Mouse (Mus musculus) ES-Bruce4 (cell line): ENCODE data around the gene Pnpla7. TPM values are rescaled to one million over a fixed set of nuclear protein-coding genes. Genes with fewer than 3 reads are reported as not detected.

Experiments
- H3K27ac ChIP-seq: 2 replicates; pipeline ENCODE4 v1.5.1; 2012; ENCODE audit warnings: low read length, inconsistent platforms; ENCODE audit not compliant: insufficient read depth
- H3K27me3 ChIP-seq: 2 replicates; pipeline ENCODE4 v1.6.1; 2012; ENCODE audit warnings: mild to moderate bottlenecking, low read length, inconsistent platforms; ENCODE audit not compliant: control insufficient read depth, poor library complexity, insufficient read depth, severe bottlenecking
- H3K36me3 ChIP-seq: 2 replicates; pipeline ENCODE4 v1.6.1; 2012; ENCODE audit warnings: inconsistent platforms, mild to moderate bottlenecking, low read length, moderate library complexity; ENCODE audit not compliant: control insufficient read depth, poor library complexity, insufficient read depth, severe bottlenecking
- H3K4me1 ChIP-seq: one replicate; pipeline ENCODE4 v1.8.1; 2011; ENCODE audit warnings: low read length; ENCODE audit not compliant: control insufficient read depth, insufficient read depth
- H3K4me3 ChIP-seq: 2 replicates; pipeline ENCODE4 v1.5.1; 2011; ENCODE audit warnings: low read depth, mild to moderate bottlenecking, low read length
- H3K9ac ChIP-seq: 2 replicates; pipeline ENCODE4 v1.6.1; 2012; ENCODE audit warnings: low read depth, mild to moderate bottlenecking, inconsistent platforms; ENCODE audit not compliant: poor library complexity, severe bottlenecking
- H3K9me3 ChIP-seq: replicated peaks from 2 replicates; pipeline ENCODE4 v1.6.1; 2012; ENCODE audit warnings: mild to moderate bottlenecking, low read length, inconsistent platforms; ENCODE audit not compliant: control insufficient read depth, poor library complexity, insufficient read depth, severe bottlenecking
- CTCF ChIP-seq: IDR thresholded peaks from one replicate; pipeline ENCODE4 v1.8.1; 2011; ENCODE audit warnings: low read depth, low read length
- EP300 ChIP-seq: IDR thresholded peaks from 2 replicates; pipeline ENCODE4 v1.6.1; 2011; ENCODE audit warnings: low read depth, low read length; ENCODE audit not compliant: insufficient read depth
- POLR2A ChIP-seq: IDR thresholded peaks from one replicate; pipeline ENCODE4 v1.8.1; 2011; ENCODE audit warnings: low read length; ENCODE audit not compliant: insufficient read depth
- polyA plus RNA-seq: library from polyadenylated mRNA; stranded (reverse); fragments of >200 nt; gene quantifications from 2 replicates; pipeline ENCODE4 v1.2.4, GENCODE M21; 2011; ENCODE audit warnings: low read depth; ENCODE audit not compliant: missing spikeins, insufficient read depth, insufficient read length

Gene Pnpla7
- polyA plus RNA-seq, 1 experiment, result 20.1 TPM

GRCm38 (mm10) chr2:25063523-25063922 is 87.7 kb downstream of the Pnpla7 start:
- no peak overlapping the region for H3K4me3 ChIP-seq
- no peak overlapping the region for H3K9ac ChIP-seq
- H3K27me3 ChIP-seq, result no peaks in the 10 kb centered on the region
- H3K4me1 ChIP-seq, result no peaks in the 10 kb centered on the region
- no peak overlapping the region for H3K27ac ChIP-seq
- TF ChIP-seq POLR2A, result no peak
- no peak for TF ChIP-seq CTCF
- no peak for TF ChIP-seq EP300
- no peaks in the 10 kb centered on the region for H3K36me3 ChIP-seq
- no peaks in the 10 kb centered on the region for H3K9me3 ChIP-seq

- Histone ChIP-seq H3K9ac (no peak overlapping the region), H3K27ac (no peak overlapping the region), H3K4me1 (no peaks in the 10 kb centered on the region), H3K9me3 (no peaks in the 10 kb centered on the region), H3K4me3 (no peak overlapping the region), H3K27me3 (no peaks in the 10 kb centered on the region), H3K36me3 (no peaks in the 10 kb centered on the region)
- no peak for TF ChIP-seq EP300
- no peak for TF ChIP-seq CTCF
- no peak for TF ChIP-seq POLR2A
Observed at GRCm38 (mm10) chr2:25064285-25064684, 88.5 kb downstream of the Pnpla7 start.

- TF ChIP-seq EP300 (no peak), CTCF (no peak), POLR2A (no peak)
- Histone ChIP-seq H3K9me3 (no peaks in the 10 kb centered on the region), H3K4me3 (no peak overlapping the region), H3K4me1 (no peaks in the 10 kb centered on the region), H3K36me3 (no peaks in the 10 kb centered on the region), H3K27me3 (no peaks in the 10 kb centered on the region), H3K9ac (no peak overlapping the region), H3K27ac (no peak overlapping the region)
Observed at GRCm38 (mm10) chr2:25065537-25065936, 89.7 kb downstream of the Pnpla7 start.

- Histone ChIP-seq H3K9ac (no peak overlapping the region), H3K4me1 (no peaks in the 10 kb centered on the region), H3K36me3 (no peaks in the 10 kb centered on the region), H3K27me3 (no peaks in the 10 kb centered on the region), H3K27ac (no peak overlapping the region), H3K4me3 (no peak overlapping the region), H3K9me3 (no peaks in the 10 kb centered on the region)
- TF ChIP-seq EP300 (no peak), POLR2A (no peak), CTCF (no peak)
Observed at GRCm38 (mm10) chr2:25066552-25066951, 90.7 kb downstream of the Pnpla7 start.

- H3K27ac ChIP-seq, result no peak overlapping the region
- no peak overlapping the region for H3K4me3 ChIP-seq
- H3K9ac ChIP-seq, result no peak overlapping the region
- H3K9me3 ChIP-seq, result no peaks in the 10 kb centered on the region
- no peaks in the 10 kb centered on the region for H3K27me3 ChIP-seq
- no peaks in the 10 kb centered on the region for H3K36me3 ChIP-seq
- TF ChIP-seq POLR2A, result no peak
- no peak for TF ChIP-seq CTCF
- TF ChIP-seq EP300, result no peak
- H3K4me1 ChIP-seq, result no peaks in the 10 kb centered on the region
Observed at GRCm38 (mm10) chr2:25069537-25069936, 93.7 kb downstream of the Pnpla7 start.

GRCm38 (mm10) chr2:25072398-25072797 is 96.6 kb downstream of the Pnpla7 start:
- H3K9me3 ChIP-seq, result no peaks in the 10 kb centered on the region
- no peak for TF ChIP-seq EP300
- no peaks in the 10 kb centered on the region for H3K4me1 ChIP-seq
- no peak overlapping the region for H3K4me3 ChIP-seq
- no peak overlapping the region for H3K27ac ChIP-seq
- H3K27me3 ChIP-seq, result no peaks in the 10 kb centered on the region
- no peak overlapping the region for H3K9ac ChIP-seq
- H3K36me3 ChIP-seq, result no peaks in the 10 kb centered on the region

GRCm38 (mm10) chr2:25075506-25075905 is 99.7 kb downstream of the Pnpla7 start:
- no peaks in the 10 kb centered on the region for H3K4me1 ChIP-seq
- H3K4me3 ChIP-seq, result no peak overlapping the region
- H3K9ac ChIP-seq, result no peak overlapping the region
- no peaks in the 10 kb centered on the region for H3K36me3 ChIP-seq
- H3K9me3 ChIP-seq, result no peaks in the 10 kb centered on the region
- no peaks in the 10 kb centered on the region for H3K27me3 ChIP-seq
- no peak for TF ChIP-seq CTCF
- no peak for TF ChIP-seq EP300
- no peak for TF ChIP-seq POLR2A
- H3K27ac ChIP-seq, result no peak overlapping the region
